Mouse (Mus musculus): ENCODE measurements at regions not wholly inside any gene's neighbourhood (a gene's known extent, or its start where the extent isn't known, plus 50 kb on each side); places are given as distances from the start of the nearest gene placed in this dataset.
"Not testable (repeated sequence)": the region's sequence is repeated elsewhere in the genome, so short reads cannot be mapped to it uniquely, and the experiment has no call there.

- TF ChIP-seq POLR2A (IDR thresholded peaks at IDR 0.05; ENCODE audit: low read depth, low read length); CTCF (conservative IDR thresholded peaks at IDR 0.05 in 1 of 2, IDR thresholded peaks at IDR 0.05 in 1 of 2; ENCODE audit: low read depth in 2 of 2, low read length in 2 of 2); NELFE (IDR thresholded peaks at IDR 0.05; ENCODE audit: low read depth, low read length); MAFK (IDR thresholded peaks at IDR 0.05; ENCODE audit: insufficient replicate concordance, low read length); POLR2AphosphoS2 (IDR thresholded peaks at IDR 0.05; ENCODE audit: low read depth, low read length): not testable (repeated sequence)
Observed at GRCm38 (mm10) chr3:7667851-7668250, 1047.6 kb upstream of the 1700008P02Rik start.

Measured in CH12.LX (cell line).